Mouse (Mus musculus): Measurements from ENCODE around the gene Podnl1.

Gene Podnl1

GRCm38 (mm10) chr8:84127202-84127901 is 1.6 kb downstream of the Podnl1 start:
- no peak for DNase-seq (ENCODE audit: low spot score)

- no peak for DNase-seq (ENCODE audit: low spot score)
These were observed 2.5 kb downstream of the Podnl1 start for GRCm38 (mm10) chr8:84128277-84128676.

GRCm38 (mm10) chr8:84130806-84131205 is 5.0 kb downstream of the Podnl1 start:
- no peak for DNase-seq (ENCODE audit: low spot score)

- no peak for DNase-seq (ENCODE audit: low spot score)
These were observed 6.4 kb downstream of the Podnl1 start for GRCm38 (mm10) chr8:84132225-84132624.

- no peak for DNase-seq (ENCODE audit: low spot score)
These were observed 12.1 kb downstream of the Podnl1 start for GRCm38 (mm10) chr8:84137848-84138247.

- DNase-seq (ENCODE audit: low spot score): no peak
These were observed 15.0 kb downstream of the Podnl1 start for GRCm38 (mm10) chr8:84140838-84141237.

- DNase-seq (ENCODE audit: low spot score): no peak
These were observed 19.0 kb downstream of the Podnl1 start for GRCm38 (mm10) chr8:84144636-84145245.

- no peak for DNase-seq (ENCODE audit: low spot score)
These were observed 21.6 kb downstream of the Podnl1 start for GRCm38 (mm10) chr8:84147324-84147766.

GRCm38 (mm10) chr8:84147769-84148530 is 22.2 kb downstream of the Podnl1 start, which contains the start of the genes Cc2d1a and 4930432K21Rik:
TSS of gene Cc2d1a (minus strand) at chr8:84147936.
TSS of gene 4930432K21Rik (plus strand) at chr8:84148025.
- peak; percentile 99 for DNase-seq (ENCODE audit: low spot score)

- DNase-seq (ENCODE audit: low spot score): no peak
These were observed 22.7 kb downstream of the Podnl1 start for GRCm38 (mm10) chr8:84148531-84148850.

GRCm38 (mm10) chr8:84149181-84149580 is 23.4 kb downstream of the Podnl1 start:
- no peak for DNase-seq (ENCODE audit: low spot score)

- no peak for DNase-seq (ENCODE audit: low spot score)
These were observed 31.8 kb downstream of the Podnl1 start for GRCm38 (mm10) chr8:84157620-84158019.

- DNase-seq (ENCODE audit: low spot score): no peak
These were observed 41.9 kb downstream of the Podnl1 start for GRCm38 (mm10) chr8:84167696-84168095.

GRCm38 (mm10) chr8:84170096-84170495 is 44.3 kb downstream of the Podnl1 start:
- no peak for DNase-seq (ENCODE audit: low spot score)

- DNase-seq (ENCODE audit: low spot score): no peak
These were observed 48.1 kb downstream of the Podnl1 start for GRCm38 (mm10) chr8:84173861-84174260.

GRCm38 (mm10) chr8:84176560-84176959 is 50.8 kb downstream of the Podnl1 start:
- no peak for DNase-seq (ENCODE audit: low spot score)

GRCm38 (mm10) chr8:84177405-84177804 is 51.6 kb downstream of the Podnl1 start:
- DNase-seq (ENCODE audit: low spot score): no peak

- DNase-seq (ENCODE audit: low spot score): no peak
These were observed 52.8 kb downstream of the Podnl1 start for GRCm38 (mm10) chr8:84178592-84178991.

GRCm38 (mm10) chr8:84179946-84180345 is 54.2 kb downstream of the Podnl1 start:
- DNase-seq (ENCODE audit: low spot score): no peak

- DNase-seq (ENCODE audit: low spot score): peak; percentile 82
These were observed 54.9 kb downstream of the Podnl1 start for GRCm38 (mm10) chr8:84180530-84181190.

Data from embryo, embryonic 10 days (tissue).